Mouse (Mus musculus) ES-E14 (cell line): Measurements from ENCODE around the gene Klhl9.

ENCODE experiments used
- CHD2 ChIP-seq: IDR thresholded peaks from 2 replicates; pipeline ENCODE4 v1.6.1; 2014; ENCODE audit warnings: mild to moderate bottlenecking, low read depth, low read length, inconsistent platforms
- HCFC1 ChIP-seq: IDR thresholded peaks from 2 replicates; pipeline ENCODE4 v1.6.1; 2012; ENCODE audit warnings: low read length, inconsistent platforms, borderline replicate concordance; ENCODE audit not compliant: insufficient read depth
- MAFK ChIP-seq: IDR thresholded peaks from 2 replicates; pipeline ENCODE4 v1.6.1; 2014; ENCODE audit warnings: mild to moderate bottlenecking, low read depth, low read length, inconsistent platforms; ENCODE audit not compliant: insufficient read depth
- ZC3H11A ChIP-seq: IDR thresholded peaks from 2 replicates; pipeline ENCODE4 v1.6.1; 2012; ENCODE audit warnings: low read depth, mild to moderate bottlenecking, inconsistent platforms, low read length, borderline replicate concordance
- ZNF384 ChIP-seq: IDR thresholded peaks from 2 replicates; pipeline ENCODE4 v1.6.1; 2012; ENCODE audit warnings: low read depth, low read length, inconsistent platforms

- TF ChIP-seq MAFK = no peak
- no peak for TF ChIP-seq ZC3H11A
- no peak for TF ChIP-seq HCFC1
- TF ChIP-seq ZNF384 = no peak
- no peak for TF ChIP-seq CHD2
Observed at GRCm38 (mm10) chr4:88691259-88691658, 31.0 kb downstream of the Klhl9 start, which contains the start of gene Ifnab.
